Mouse (Mus musculus) spleen, postnatal 4 days (tissue): Measurements from ENCODE around the gene Wfdc13.
"Not testable (repeated sequence)": the region's sequence is repeated elsewhere in the genome, so short reads cannot be mapped to it uniquely, and the experiment has no call there.

Experiments
- DNase-seq, 2 experiments: peaks; one replicate each; pipeline ENCODE4 v3.0.0; 2022; ENCODE audit warnings: low spot score in 2 of 2

The Wfdc13 gene

GRCm38 (mm10) chr2:164716194-164716786 is 31.4 kb downstream of the Wfdc13 start:
- not testable (repeated sequence) for DNase-seq

- DNase-seq: no peak
Observed at GRCm38 (mm10) chr2:164723276-164723675, 38.4 kb downstream of the Wfdc13 start.

- DNase-seq: peak; percentile 65 to 87
Observed at GRCm38 (mm10) chr2:164725895-164726619, 41.1 kb downstream of the Wfdc13 start.

- no peak for DNase-seq
Observed at GRCm38 (mm10) chr2:164731719-164732118, 46.8 kb downstream of the Wfdc13 start.

- no peak for DNase-seq
Observed at GRCm38 (mm10) chr2:164733259-164733658, 48.4 kb downstream of the Wfdc13 start.

- DNase-seq: no peak
Observed at GRCm38 (mm10) chr2:164734839-164735238, 49.9 kb downstream of the Wfdc13 start.

- DNase-seq: no peak
Observed at GRCm38 (mm10) chr2:164735446-164735845, 50.5 kb downstream of the Wfdc13 start.
